Mouse (Mus musculus) thymus, postnatal 0 days (tissue): ENCODE measurements around the gene Samd4. TPM values are rescaled to one million over a fixed set of nuclear protein-coding genes. Genes with fewer than 3 reads are reported as not detected.

Experiments used
- DNase-seq: peaks from one replicate; pipeline ENCODE4 v3.0.0-alpha.2; 2015; ENCODE audit warnings: low spot score
- polyA plus RNA-seq: library from polyadenylated mRNA; unstranded; fragments of >200 nt; fragmentation: Nextera tagmentation; extraction: Ambion mirVana; gene quantifications from 2 replicates; pipeline ENCODE4 v1.2.1, GENCODE M21; 2015

Samd4 gene
- polyA plus RNA-seq, 1 experiment from 2014 or later = 0.51 TPM

DNA sequence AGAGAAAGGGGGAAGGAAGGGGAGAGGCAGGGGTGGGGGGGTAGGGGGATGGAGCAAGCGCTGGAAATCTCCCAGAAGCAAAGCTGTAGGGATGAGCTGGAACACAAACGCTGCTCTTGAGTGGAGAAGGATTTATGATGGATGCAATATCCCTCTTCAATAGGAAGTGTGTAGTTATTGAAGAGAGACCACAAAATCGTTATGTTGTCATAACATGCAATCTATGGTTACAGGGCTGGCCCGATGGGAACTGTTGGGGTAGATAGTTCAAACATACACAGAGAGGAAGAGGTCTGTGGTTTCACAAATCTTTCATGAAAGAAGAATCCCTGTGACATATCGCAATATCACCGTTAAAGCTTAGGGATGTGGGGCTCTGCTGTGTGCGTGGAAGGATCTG lies 112.0 kb downstream of the Samd4 start:
- peak; percentile 45 for DNase-seq

GRCm38 (mm10) chr14:46999321-47000025 lies 116.8 kb downstream of the Samd4 start:
- DNase-seq = no peak

DNA sequence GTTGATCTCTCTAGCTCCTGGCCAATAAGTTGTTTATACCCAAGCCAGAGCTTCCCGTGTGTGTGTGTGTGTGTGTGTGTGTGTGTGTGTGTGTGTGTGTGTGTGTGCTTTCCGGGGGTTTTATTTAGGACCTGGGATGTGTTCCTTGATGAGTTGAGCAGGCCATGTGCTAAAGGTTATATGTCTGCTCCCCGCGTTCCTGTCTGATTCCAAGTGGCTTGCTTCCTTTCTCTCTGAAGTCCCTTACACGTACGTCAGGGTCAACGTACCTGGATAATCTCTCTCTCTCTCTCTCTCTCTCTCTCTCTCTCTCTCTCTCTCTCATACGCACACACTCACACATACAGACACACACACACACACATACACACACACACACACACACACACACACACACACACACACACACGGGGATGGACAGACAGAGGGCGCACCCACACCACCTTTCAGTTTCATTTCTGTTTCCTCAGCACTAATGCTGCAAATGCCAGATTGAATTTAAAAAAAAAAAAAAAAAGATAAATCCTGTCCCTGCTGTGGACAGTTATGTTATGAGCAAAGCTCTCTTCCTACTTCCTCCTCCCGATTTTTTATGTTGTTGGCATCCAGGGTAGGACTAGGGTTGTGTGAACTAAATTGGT lies 117.6 kb downstream of the Samd4 start:
- DNase-seq = no peak

DNA sequence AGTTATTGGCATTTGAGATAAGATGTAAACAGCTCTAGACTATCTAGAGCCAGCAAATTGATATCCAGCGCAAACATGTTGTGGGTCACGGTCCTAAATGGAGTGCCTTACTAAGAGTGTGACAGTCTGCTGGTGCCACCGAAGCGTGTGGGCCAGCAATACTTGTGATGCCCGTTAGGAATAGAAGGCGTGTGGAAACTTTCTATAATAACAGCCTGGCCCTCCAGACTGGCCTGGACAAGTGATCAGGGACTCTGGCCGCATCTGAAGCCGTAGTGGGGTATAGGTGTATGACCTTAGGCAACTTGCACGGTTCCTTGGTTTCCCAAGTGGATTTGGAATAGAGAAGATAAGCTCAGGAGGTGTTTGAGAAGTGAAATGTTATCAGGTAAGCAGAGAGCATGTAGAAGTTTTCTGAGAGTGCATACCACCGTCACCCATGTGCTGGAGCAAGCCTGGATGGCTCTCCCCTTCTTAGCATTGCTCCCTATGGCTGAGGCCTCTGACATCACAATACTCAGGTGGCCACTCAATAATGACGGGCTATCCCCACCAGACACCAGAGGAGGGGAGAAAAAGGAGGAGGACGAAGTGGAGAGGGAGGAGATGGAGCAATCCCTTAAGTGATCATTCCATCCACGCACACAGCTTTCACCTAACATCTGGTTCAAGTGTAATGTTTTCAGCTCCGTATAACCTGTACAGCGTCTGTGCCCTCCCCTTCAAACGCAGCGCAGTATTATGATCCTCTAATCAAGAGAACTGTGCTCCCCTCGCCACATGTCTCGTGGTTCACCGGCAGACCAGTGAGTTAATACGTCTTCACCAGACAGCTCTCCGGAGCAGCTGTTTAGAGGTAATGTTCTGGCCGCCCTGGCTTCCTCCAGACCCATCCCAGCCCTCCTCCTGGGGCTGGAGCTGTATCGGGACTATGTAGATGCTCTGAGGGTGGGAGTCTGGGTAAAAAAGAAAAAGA lies 118.4 kb downstream of the Samd4 start:
- DNase-seq = no peak

DNA sequence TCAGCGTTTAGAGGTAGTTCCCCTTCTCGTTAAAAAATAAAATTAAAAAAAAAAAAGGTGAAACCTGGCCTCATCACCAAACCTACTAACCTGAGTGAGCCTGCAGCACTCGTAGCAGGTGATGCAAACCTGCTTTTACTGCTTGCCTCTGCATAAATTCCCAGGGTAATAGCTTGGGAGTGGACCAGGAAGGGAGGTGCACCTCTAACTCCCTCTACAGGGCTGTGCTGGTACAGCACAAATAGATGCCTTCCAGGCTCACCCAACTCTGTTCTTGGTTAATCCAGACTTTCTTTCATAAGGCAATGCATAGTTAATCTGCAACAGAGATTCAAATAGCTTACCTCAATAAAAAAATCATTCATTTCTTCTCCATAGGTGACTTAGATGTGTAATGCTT lies 121.5 kb downstream of the Samd4 start:
- DNase-seq = no peak

- DNase-seq = no peak
These were observed 128.8 kb downstream of the Samd4 start for GRCm38 (mm10) chr14:47011171-47012139.

GRCm38 (mm10) chr14:47015618-47016017 lies 133.0 kb downstream of the Samd4 start:
- no peak for DNase-seq

DNA sequence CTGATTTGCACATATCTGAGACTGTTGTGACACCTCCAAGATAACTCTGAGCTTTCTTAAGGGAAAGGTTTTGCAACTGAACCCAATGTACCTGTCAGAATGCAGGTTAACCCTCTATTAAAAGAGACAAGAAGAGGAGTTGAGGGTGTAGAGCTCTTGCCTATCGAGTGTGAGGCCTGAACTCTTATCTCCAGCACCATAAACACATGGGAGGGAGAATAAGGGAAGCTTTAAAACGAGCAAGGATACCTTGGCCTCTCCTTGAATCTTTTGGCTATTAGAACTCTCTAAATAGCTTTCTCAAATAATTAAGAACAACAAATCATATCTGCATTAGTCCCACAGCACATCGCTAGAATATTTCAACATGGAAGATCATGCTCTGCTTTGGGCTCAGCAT lies 135.0 kb downstream of the Samd4 start:
- no peak for DNase-seq

- no peak for DNase-seq
These were observed 138.2 kb downstream of the Samd4 start for GRCm38 (mm10) chr14:47020886-47021285.

- no peak for DNase-seq
These were observed 140.9 kb downstream of the Samd4 start for GRCm38 (mm10) chr14:47023529-47023928.

GRCm38 (mm10) chr14:47027431-47028118 lies 144.9 kb downstream of the Samd4 start:
- peak; percentile 37 for DNase-seq

DNA sequence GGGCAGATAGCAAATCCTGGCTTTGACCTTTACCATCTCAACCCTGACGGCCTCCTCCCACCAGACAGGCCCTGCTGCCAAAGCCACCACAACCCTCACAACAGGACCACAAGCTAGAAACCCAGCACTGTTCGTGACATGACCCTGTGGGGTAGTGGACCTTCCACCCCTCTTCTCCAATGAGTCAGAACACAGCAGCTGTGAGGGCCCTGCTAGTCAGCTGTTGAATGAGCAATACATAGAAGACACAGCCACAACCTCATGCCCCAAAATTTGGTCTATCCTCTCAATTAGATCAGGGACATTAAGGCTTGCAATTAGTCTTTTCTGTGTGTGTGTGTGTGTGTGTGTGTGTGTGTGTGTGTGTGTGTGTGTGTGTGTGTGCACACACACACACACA lies 148.9 kb downstream of the Samd4 start:
- DNase-seq = no peak

DNA sequence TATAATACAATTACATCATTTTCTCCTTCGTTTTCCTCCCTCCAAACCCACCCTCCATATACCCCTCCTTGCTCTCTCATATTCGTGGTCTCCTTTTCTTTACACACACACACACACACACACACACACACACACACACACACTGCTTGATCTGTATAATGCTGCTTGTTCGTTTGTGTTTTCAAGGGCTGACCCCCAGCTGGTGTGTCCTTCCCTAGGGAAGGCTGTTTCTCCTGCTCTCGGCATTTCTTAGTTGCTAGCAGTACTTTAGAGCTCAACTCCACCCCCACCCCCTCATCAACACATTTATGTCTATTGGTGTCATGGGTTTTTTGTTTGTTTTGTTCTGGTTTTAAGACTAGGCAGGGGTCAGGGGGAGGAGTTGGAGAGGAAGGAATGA lies 149.5 kb downstream of the Samd4 start:
- no peak for DNase-seq

DNA sequence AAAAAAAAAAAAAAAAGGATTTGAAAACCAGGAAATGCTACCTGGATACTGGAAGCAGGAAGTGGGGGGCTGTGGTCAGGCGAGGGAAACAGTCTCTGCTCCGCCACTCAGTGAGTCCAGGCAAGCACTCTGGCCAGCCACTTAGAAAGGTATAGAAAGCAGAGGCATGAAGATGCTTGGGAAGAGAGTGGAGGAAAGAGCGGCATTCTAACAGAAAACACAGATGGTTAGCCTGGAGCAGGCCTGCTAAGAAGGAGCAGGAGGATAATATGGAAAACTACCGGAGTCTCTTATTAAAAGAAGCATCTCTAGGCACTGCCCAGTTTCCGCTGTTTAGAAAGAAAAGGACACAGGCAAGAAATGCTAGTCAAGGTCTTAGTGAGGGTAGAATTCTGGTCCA lies 150.8 kb downstream of the Samd4 start:
- no peak for DNase-seq

- no peak for DNase-seq
These were observed 159.0 kb downstream of the Samd4 start for GRCm38 (mm10) chr14:47041699-47042098.

- DNase-seq = no peak
These were observed 166.4 kb downstream of the Samd4 start for GRCm38 (mm10) chr14:47049051-47049450.

GRCm38 (mm10) chr14:47051743-47052610 lies 169.3 kb downstream of the Samd4 start:
- DNase-seq = no peak

- DNase-seq = no peak
These were observed 170.4 kb downstream of the Samd4 start for GRCm38 (mm10) chr14:47053101-47053500.

DNA sequence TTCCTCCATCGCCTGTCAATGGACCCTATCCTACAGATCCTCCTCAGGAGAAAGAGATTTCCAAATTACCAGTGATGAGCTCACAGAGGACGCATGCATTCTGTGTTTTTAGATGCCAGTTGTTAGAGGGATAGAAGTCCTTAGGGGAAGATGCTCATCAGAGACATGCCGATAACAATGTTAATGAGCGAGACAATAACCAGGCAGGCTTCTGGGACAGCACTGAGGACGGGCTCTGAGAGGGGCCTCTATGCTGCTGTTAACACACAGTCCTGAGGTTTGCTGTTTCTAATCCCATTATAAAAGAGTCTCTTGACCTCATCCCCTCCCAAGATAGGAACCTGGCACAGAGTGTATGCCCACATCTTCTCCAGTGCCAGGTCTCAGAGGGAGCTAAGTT lies 171.2 kb downstream of the Samd4 start:
- no peak for DNase-seq
